Mouse (Mus musculus) heart, adult 8-10 months (tissue): ENCODE measurements at regions not wholly inside any gene's neighbourhood (a gene's known extent, or its start where the extent isn't known, plus 50 kb on each side); places are given as distances from the start of the nearest gene placed in this dataset.

ENCODE experiments used
- DNase-seq: peaks from one replicate; pipeline ENCODE4 v3.0.0; 2022; ENCODE audit warnings: low spot score

DNA sequence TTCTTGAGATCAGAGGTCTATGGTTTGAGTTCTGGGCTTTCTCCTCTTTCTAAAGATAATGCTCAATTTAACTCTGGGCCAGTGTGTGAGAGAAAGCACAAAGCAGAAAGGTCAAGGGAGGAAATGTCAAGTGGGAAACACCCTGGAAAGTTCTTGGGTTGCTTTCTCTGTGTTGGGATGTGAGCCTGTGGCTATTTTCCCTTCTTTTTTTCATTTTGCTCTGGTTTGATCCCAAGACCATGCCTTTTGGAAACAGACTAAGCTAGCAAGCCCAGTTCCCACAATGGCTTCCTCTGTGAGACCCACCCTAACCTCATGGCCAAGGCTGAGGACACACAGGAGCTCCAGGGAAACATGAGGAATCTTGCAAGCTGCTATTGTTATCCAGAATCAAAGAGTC lies 216.4 kb upstream of the F930015N05Rik start:
- peak; percentile 37 for DNase-seq

DNA sequence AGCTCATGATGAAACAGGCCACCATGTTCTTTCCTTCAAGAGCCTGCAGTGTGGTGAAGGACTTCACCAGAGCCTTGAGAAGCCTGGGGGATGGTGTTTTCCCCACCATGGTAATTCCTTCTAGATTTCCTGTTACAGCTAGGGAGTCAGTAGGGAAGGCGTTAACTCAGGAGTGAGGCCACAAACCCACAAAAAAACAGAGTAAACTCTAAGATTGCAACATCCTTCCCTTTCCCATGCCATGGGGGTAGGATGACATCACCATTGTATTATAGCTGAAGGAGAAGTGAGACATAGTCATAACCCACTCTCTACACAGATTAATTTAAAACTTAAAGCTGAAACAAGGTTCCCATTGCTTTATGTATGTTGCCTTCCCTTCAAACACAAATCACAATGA lies 218.7 kb upstream of the F930015N05Rik start:
- DNase-seq = peak; percentile 32

DNA sequence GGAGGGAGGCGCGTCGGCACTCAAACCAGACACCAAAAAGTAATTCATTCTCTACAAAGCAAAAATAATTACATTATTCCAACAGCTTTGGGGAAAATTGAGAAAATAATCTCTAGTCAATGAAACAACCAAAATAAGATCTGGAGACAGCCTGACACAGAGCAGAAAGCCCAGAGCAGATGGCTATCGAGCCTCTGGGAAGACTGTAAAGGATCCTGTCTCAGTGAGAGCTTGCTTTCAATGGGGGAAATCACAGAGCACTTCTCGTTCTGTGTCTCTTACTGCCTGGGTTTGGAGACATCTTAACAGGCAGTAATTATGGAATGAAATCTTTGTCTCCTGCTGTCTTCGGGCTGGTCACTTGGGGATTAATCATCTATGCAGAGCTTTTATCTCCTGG lies 226.7 kb upstream of the F930015N05Rik start:
- no peak for DNase-seq

DNA sequence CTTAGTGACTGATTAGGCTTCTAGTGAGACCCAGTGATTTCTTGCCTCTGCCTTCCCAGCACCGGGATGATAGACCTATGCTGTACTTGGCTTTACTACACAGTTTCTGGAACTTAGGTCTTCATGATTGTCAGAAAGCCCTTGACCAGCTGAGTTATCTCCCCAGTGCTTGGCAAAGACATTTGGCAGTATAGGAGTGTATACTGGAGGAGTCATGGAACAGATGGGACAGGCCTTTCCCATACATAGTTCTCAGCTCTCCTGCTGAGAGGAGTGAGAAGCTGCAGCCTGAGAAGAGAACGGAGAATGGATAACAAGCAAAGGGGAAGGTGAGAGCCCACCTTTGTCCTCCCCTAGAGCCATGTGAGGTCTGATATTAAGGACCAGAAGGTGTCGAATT lies 230.6 kb upstream of the F930015N05Rik start:
- DNase-seq = no peak

DNA sequence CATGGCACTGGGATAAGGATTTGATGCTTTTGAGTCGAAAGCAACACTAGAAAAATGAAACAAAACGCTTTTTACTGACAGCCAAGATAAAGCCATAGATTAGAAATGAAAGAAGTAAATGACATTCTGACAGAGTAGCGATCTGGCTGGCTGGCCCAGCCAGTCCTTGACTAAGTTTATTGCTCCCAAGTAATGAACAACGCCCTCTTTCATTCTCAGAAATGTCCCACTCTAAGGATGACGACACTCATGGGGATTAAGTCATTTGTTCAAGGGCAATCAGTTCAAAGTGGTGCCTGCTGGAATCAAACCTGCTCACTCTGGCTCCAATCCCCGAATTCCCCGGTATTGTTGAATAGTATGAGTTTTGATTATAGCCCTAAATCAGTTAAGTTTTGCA lies 231.1 kb upstream of the F930015N05Rik start:
- no peak for DNase-seq

DNA sequence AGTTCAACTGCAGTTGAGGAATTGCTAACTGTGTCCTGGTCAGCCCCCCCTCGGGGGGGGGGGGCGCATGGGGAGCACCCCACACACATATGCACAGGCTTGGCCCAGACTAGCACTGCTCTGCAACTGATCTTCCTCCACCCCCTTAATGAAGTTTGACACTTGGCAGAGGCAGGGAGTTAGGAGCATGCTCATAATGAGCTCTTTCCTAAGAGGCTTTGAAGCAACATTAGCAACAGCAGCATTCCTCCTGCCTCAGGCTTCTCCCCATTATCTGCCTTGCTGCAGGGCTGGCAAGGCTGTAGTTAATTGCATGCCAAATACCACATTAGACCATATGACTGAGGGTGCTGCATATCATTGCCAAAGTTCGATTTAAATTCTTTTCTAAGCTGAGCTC lies 235.4 kb upstream of the F930015N05Rik start:
- no peak for DNase-seq

DNA sequence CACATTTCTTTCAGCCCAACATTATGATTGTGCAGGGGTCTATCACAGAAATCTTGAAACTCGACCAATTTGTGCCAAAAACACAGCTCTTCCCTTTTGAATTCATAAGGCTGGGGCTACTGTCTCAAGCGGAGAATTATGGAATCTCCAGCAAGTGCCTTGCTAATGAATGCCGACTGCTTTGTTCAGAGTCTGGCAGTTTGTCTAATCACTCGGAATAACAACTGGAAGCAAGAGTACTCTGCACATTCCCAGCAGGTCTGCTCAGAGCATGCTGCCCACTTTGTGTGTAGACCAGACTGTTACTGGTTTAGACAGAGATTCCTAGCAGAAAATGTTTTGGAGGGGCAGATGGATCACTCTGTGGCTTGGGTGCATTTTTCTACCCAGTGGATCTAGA lies 237.1 kb upstream of the F930015N05Rik start:
- DNase-seq = no peak

DNA sequence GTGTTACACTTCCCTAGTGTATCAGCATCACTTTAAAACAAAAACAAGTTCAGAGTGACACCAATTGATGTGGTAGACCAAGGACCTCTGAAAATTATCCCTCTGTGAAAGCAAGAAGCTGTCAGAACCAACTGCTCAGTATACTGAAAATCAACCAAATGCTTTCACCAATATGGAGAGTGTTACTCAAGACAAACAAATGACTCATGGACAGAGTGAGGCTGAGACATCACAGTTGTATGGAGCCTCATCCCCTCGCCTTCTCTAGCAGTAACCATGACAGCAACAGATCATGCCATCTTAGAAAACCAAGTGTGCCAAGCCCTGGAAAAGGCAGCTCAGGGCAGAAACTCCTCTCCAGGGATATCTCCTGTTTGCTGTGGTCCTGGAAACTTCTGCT lies 267.3 kb upstream of the F930015N05Rik start:
- no peak for DNase-seq

DNA sequence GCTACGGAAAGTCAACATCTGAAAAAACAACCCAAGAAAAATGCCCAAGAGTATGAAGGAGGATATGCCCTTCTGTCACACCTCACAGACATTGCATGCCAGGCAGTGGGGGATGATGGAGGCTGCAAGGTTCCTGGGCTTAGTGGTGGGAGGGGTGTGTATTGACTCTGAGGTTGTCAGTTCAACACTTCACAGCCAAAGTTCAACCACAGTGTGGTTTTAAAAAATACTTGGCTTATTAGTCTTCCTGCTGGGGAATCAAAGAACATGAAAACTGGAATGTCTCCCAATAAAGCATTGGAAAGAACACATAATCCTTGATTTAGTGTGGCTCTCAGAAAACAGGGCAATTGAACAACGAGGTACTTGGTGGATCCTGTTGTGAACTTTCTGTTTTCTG lies 267.0 kb upstream of the Elac2 start:
- no peak for DNase-seq

DNA sequence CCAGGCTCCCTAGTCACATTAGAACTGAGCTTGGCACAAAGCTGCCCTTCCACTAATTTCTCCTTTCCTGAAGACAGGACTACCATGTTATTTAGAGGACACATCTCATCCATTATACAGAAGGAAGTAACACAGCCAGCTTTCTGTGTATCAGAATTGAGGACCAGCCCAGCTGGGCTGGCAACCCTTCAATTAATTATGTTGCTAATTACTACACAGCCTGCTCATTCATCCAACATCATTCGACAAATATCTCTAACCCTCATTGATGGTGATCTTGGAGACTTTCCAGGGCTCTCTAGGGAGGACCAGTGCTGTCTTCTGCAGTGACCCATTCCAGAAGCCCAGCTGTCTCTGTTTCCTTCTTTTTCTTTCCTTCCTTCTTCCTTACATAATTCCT lies 263.7 kb upstream of the Elac2 start:
- no peak for DNase-seq

DNA sequence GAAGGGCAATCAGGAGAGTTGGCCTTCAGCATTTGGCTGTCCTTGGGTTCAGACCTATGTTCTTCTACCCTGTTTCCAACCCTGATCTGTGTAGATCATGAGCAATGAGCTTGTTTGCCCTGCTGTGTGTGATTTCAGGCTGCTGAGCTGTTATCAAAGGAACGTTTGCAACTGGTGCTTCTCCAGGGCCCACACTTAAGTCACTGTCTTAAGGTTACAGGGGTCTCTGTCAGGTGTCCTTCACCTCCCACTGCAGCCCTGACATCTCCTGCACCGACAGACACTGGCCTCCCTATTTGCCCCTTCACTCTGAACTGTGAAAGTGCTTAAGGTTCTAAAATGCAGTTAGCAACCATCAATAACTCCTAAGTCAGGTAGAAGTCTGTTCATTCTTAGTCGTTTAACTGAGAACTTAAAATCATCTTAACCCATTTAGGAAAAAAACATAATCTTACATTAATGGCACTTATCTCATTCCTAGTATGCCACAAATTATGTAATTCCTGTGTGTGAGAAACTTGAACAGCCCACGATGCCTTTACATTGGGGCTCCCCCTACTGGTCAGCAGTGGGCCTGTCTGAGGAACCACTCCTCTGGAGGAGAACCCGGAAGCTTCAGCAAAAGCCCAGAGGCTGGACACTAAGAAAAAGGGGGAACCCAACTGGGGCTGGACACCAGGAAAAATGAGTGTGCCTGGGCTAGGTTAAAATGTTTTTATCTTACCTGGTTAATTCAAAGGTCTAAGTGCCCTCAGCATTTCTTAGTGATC lies 260.3 kb upstream of the Elac2 start:
- peak; percentile 76 for DNase-seq

DNA sequence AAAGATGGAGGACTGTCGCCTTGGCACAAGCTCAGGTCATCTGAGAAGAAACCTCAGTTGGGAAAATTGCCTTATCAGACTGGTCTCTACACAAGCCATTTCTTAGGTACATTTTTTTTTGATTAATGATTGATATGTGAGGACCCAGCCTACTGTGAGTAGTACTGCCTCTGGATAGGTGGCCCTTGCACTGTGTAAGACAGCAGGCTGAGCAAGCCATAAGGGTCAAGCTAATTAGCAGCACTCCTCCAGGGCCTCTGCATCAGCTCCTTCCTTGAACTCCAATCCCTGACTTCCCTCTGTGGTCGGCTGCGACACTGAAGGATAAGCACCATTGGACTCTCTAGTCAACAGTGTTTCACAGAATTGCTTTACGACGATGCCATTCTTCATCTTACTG lies 252.6 kb upstream of the Elac2 start:
- DNase-seq = no peak

DNA sequence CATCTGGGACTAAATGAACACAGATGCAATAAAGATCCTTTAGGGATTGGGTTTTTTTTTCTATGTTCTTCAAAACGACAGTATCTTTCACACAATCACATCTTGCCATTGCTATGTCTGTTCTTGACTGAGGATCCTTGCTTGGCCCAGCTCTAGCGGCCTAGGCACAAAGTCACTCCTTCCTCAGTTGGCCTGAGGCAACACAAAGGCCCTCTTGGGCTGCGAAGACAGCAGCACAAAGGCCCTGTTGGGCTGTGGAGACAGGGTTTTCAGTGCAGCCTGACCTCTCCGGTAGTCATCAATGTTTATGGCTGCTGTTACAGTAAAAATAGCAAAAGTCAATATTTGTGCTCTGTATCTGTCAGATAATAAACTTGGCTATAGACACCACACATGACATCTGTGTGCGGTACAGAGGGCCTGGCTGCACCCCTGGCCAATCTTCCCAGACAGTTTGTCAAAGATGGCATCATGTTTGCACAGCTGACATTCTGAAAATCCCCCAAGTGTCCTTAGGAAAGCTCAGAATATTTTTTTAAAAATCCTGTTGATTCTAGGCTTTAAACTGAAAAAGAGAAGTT lies 250.9 kb upstream of the Elac2 start:
- DNase-seq = no peak

DNA sequence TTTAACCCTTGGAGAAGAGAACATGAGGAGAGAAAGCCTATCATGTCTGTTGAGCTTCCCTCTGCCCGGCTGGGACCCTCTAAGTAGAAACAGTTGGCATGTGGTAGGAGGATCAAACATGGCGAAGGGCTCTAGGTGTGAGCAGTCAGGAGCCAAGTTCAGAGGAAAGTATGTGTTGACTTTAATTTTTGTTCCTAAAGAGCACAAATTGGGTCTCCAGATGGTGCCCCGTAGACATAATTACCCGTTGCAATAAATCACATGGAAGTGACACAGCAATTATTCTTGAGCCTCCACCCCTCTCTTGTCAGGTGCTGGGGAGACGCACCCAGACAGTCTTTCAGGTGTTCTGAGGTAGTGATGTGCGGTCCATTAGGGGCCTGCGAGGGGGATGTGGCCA lies 239.9 kb upstream of the Elac2 start:
- DNase-seq = no peak

DNA sequence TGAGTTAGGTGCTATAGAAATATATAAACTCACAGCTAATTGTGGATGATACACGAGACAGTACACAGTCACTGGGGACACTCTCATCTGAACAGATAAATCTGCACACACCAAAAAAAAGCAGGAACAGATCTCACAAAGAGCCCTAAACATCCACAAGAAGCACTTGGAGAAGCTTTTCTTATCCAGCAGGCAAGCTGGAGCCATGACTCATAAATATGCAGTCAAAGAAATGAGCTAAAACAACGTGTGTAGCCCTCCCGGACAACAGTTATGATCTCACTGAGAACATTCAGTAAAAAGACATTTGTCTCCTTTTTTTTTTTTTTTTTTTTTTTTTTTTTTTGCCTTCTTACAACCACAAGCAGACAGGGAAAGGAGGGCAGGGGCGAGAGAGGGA lies 235.1 kb upstream of the Elac2 start:
- DNase-seq = no peak

DNA sequence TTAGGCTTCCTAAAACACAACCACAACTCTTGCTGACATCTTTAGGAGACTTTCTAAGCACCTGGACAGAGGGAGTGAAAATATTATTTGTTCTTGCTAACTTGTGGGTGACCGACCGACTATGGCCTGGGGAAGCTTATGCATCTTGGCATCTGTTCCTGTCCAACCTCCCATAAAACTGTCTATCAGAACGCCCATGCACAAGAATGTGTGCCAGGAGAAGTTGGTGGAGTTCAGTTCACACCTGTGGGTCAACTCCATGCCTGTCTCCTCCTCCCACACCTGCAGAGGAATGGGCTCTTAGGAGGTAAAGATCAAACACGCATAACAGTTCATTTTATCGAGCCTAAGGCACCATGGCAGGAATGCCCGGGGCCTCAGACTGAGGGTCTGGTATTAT lies 232.7 kb upstream of the Elac2 start:
- DNase-seq = no peak

DNA sequence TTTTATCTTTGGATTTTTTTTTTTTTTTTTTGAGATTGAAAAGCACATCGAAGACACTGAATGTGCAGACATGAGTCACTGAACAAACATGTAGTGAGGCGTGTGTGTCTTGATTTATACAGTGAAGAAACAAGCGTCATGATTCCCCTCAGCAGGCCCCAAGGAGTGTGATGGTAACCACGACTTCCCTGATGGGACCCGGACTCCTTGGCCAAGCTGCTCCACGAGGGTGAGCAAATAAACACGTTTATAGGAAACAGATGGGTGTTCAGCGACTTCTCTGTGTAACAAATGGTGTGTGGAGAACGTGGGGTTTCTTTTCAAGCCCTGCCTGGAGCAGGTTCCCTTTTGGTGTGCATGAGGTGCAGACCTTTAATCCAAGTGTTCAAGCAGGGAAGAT lies 228.9 kb upstream of the Elac2 start:
- DNase-seq = no peak

DNA sequence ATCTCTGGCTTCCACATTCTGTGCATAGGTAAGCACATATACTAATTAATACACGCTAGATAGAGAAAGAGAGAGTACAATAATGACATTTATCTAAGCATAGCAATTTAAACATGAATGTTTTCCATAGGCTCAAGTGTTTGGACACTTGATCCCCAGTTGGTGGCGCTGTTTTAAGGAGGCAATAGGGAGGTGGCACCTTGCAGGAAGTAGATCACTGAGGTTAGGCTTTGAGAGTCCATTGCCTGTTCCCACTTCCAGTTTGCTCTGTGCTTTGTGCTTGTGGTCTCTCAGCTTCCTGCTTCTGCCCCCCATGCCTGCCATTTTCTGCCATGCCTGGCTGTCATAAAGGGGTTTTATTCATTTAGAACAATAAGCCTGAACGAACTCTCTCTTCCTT lies 226.5 kb upstream of the Elac2 start:
- DNase-seq = no peak

DNA sequence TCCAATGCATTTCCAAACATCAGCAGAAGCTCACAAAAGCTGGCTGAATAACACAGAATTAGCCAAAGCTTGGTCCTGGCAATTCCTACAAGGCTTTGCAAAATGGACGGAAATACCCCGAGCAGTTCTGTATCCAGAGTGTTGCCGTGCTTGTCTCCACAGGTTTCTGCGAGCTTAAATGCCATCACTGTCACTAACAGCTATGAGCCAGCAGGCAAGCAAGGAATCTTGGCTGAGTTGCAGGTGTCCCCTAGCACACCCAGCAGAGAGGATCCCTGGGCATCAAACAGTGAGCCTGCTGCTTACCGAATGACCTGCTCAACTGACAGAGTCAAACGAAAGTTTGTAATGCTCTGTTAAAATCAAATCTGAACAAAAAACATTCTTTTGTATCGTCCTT lies 226.0 kb upstream of the Elac2 start:
- no peak for DNase-seq

DNA sequence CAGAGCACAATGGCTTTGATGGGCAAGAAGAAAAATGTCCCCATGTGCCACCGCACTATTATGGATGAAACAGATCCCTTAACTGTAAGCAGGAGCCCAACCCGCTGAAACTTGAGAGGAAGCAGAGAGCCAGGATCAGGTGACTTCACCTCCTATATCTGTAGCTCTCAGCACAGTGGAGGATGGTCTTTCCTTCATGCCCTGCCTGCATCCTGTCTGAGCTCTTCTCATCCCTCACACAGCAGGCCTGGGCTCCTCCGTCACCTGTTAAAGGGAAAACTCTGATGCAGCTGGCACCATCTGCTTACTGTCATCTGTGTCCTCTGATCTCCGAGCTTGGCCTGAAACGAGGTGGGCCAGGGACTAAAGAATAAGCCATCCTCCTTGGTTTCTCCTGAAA lies 224.8 kb upstream of the Elac2 start:
- no peak for DNase-seq

DNA sequence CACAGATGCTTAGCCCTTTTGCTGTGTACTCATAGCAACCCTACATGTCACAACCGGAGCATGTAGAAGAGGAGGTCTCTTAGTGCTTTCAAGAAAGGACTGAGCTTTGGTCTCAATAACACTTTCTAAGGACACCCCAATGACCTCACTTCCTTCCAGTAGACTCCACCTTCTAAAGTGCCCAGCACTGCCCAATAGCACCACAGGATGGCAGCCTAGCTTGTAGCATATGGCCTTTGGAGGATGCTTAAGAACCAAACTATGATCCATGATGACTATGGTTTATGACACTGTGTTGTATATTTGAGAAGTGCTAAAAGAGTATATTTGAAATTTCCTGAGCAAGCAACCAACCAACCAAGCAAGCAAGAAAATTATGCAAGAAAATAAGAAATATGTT lies 223.3 kb upstream of the Elac2 start:
- no peak for DNase-seq

DNA sequence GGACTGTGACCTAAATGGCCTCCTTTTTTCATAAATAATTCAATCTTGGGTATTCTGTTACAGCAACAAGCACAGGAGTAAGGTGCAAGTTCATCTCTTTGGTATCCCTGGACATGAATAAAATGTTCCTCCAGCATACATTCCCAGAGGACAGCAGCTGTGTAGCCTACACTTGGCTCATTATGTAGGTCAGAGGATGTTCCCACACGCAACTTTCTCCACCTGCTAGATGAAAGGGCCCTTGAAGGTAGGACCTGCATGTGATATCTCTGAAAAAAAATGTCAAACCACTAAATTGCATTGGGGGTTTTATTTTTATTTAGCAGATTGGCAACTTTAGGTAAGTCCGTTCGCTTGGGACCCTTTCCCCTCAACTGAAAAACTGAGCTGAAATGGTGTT lies 218.2 kb upstream of the Elac2 start:
- no peak for DNase-seq

DNA sequence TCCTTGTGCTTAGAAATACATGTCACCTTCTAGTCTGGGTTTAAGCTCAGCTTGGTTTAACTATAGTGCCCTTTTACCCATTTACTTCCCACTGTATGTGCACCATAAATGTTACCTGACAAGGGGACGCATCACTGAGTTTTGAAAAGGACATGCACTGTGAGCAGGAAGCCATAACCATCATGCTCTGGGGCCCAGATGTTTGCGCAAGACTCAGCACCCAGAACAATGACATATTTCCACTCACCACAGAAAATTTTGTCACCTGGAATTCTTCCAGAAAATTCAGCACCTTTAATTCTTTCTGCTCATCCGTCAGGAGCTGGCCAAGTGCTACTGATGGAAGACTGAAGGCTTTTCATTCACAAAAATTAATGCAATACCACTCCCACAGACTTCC lies 216.1 kb upstream of the Elac2 start:
- DNase-seq = no peak

DNA sequence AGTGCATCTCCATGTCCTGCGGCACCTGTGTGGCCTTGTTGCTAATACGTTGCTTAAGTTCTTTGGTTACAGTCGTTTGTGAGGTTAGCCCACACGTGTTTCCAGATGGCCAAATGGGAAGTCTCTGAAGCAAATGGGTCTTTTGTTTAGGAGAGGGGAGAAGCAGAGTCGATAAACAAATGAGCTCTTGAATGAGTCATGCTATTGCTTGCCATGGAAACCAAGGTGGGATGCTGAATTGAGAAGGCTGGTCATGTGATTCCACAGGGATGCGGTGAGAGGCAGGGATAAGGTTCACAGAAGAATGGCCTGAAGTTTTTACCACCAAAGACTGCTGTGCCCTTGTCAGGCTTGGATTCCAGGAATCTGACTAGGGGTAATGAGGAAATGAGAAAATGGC lies 214.8 kb upstream of the Elac2 start:
- no peak for DNase-seq
